Mouse (Mus musculus): ENCODE data around the gene Btbd11. TPM values are rescaled to one million over a fixed set of nuclear protein-coding genes. Genes with fewer than 3 reads are reported as not detected.

The Btbd11 gene
- total RNA-seq, 2 experiments from 2014 or later = 26.7 to 31.2 TPM

DNA sequence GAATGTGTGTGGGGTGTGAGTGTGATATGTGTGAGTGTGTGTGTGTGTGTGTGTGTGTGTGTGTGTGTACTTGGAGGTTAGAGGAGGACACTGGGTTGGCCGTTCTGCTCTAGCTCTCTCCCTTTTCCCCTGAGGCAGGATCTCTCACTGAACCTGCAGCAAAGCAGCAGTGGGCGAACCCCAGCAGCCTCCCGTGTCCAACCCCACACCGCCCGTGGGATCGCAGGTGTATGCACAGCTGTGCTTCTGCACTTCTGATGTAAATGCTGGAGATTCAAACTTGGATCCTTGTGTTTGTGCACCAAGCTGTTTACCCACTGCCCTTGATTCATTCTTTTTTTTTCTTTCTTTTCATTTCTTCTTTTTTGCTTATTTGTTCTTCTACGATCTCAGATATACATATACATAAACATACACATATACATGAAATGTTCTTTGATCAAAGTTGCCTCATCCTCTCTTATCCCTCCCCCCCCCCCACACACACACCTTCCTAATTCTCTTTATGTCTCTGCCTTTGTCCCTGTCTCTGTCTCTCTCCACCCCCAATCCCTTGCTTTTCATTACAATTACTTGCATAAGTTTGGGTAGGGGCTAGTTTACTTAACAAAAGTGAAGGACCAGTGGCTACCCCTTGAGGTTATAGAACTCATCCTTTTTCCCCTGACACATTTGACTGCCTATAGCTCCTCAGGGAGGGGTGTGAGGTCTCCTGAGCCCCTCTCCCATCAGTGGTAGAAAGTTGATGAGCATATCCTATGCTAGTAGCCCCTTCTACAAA is 120.8 kb downstream of the Btbd11 start:
- intact Hi-C loops (cut with DNase I) = no loop called here

DNA sequence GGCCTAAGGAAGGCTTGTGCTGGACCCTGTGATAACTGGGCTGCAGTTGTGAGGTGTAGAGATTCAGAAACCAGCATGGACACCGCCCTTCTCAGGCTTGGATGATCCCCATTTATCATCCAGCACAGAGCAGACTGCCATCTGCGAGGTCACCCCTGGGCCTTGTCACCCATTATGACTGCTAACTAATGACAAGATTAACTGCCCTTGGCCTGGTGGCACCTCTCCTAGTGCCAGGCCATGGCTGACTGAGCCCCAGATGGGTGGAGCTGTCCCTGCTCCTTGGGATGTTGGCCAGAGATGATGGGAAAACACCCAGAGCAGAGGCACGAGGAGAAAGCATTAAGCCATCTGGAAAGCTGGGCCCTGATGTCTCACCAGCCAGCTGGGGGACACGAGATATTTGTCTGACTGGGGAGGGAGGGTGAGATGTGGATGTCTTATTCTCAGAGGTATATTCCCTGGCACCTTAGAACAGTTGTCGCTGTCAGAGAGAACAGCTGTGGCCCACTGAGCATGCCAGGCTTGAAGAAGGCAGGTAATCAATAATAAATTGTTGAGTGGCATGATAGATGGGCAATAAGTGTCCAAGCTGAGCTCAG is 121.7 kb downstream of the Btbd11 start:
- no peak for DNase-seq (ENCODE audit: extremely low spot score in 1 of 2, low spot score in 2 of 2)
- intact Hi-C loops (cut with DNase I) = no loop called here

More for the DNA sequence above, 120.8 kb downstream of the Btbd11 start:
- DNase-seq (ENCODE audit: extremely low spot score in 1 of 2, low spot score in 2 of 2) = no peak

DNA sequence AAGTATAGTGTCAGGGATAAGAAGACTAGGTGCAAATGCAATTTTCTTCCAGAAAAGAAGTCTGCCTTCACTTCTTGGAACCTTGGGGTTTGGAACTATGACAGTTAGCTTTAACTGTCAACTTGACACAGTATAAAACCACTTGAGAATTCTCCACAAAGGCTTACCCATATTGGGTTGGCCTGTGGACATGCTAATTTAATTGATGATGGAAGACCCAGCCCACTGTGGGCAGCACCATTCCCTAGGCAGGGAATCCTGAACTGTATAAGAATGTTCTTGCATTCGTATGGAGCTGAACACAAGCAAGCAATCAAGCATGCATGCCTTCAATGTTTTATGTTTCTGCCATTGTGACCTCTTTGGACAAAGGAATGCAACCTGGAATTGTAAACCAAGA is 122.4 kb downstream of the Btbd11 start:
- intact Hi-C loops (cut with DNase I) = no loop called here
- DNase-seq (ENCODE audit: extremely low spot score in 1 of 2, low spot score in 2 of 2) = no peak

DNA sequence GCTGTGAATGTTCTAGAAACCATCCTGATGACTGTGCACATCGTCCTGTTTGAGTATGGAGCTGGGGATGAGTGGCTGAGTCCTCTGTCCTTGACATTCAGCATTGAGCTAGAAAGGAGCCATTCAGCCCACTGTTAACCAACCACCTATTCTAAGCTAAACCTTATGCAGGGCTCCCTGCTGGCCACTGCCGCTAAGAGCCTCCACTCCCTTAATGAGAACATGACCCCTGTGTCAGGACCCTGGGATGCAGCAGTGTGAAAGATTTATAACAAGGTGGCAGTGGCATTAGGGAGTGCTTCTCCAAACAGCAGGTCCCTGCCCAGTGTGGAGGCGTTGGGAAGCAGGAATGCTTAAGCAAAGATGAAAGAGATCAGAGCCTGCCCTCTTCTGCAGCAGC is 123.7 kb downstream of the Btbd11 start:
- DNase-seq (ENCODE audit: extremely low spot score in 1 of 2, low spot score in 2 of 2) = no peak
- intact Hi-C loops (cut with DNase I) = no loop called here

DNA sequence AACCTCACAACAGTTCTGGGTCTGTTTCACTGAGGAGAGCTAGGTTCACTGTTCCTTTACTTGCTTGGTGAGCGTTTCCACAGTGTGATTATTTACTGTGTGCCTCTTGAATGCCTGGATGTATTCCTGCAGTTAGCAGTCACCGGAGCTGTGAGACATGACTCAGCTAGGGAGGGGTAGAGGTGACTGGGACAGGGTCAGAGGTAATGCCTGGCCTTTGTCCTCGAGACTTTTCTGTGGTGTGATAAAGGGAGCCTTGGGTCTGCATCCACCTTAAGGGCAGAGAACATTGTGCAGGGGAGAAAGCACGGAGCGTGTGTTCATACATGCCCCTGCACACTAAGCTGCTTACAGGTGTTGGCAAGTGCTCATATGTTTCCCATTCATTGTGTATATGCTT is 126.2 kb downstream of the Btbd11 start:
- intact Hi-C loops (cut with DNase I) = no loop called here
- no peak for DNase-seq (ENCODE audit: extremely low spot score in 1 of 2, low spot score in 2 of 2)

DNA sequence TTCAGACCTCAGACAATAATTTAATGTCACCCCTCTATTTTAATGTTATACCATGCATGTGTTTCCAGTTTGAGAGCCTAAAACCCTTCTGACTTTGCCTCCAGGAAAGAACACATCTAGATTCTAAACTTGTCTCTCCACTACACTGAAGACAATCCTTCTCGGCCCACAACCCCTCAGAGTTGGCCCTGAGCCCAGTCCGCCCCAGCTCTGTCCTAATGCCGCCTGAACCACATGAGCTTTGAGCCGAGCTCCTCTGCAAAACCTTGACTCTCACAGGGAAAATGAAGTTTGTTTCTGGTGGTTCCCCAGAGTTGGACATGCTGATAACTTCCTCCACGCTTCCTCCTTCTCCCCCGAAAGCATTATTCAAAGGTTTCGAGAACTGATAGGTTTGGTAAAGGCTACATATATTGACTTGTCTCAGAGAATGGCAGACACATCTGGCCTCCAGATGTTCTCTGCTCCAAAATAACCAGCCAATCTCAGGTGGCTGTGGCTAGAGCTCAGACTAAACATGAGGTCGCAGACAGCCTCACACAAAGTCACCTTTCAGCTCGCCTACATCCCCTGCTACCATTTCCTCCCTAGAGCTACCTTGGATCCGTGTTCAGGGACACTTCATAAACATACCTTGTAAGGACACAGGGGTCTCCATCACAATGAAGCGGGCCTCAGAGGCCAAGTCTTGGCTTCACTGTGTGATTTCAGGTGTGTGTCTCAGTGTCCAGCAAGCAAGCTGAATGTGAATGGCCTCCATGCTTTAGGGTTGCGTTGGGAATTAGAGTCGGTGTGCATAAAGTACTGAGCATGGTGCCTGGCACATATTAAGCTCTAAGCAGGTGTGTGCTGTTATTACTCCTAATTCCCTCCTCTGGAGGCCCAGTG is 130.9 kb downstream of the Btbd11 start:
- intact Hi-C loops (cut with DNase I) = no loop called here
- DNase-seq (ENCODE audit: extremely low spot score in 1 of 2, low spot score in 2 of 2) = peak in 1 of 2 experiments; percentile 42

DNA sequence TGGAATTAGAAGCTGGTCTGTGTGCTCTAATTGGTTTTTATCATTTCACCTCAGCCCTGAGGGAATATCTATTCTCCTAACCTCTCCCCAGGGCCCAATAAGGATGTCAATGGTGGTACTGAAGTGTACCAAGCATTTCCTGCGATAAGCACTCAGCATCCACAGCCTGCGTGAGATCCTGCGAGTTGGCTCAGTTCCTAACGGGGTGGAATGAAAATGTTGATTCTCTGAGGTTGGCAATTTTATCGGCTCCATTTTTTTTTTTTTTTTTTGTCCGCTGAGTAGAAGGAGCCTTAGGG is 131.4 kb downstream of the Btbd11 start:
- intact Hi-C loops (cut with DNase I) = no loop called here
- DNase-seq (ENCODE audit: extremely low spot score in 1 of 2, low spot score in 2 of 2) = no peak

DNA sequence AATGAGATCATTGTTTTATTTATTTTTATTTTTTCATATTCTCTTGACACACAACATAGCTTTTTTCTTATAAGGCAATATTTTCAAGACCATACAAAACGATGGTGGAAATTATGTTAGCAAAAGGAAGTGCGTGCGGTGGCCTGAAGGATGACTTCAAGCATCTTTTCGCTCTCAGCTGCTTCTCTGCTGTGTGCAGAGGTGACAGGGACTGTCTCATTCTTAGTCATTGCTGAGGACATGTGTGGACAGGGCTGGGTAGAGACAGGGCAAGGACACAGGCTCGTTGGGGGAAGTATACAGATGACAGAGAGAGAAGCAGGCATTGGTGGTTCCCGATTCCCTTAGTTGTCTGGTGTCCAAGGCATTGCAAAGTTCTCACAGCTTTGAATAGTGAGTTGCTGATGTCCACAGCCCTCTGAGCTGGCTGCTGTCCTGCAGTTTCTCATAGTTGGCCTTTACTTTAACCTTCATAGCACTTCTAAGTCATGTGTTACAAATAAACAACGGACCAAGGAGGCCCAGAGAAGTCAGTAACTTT is 135.7 kb downstream of the Btbd11 start:
- DNase-seq (ENCODE audit: extremely low spot score in 1 of 2, low spot score in 2 of 2) = no peak
- intact Hi-C loops (cut with DNase I) = no loop called here

DNA sequence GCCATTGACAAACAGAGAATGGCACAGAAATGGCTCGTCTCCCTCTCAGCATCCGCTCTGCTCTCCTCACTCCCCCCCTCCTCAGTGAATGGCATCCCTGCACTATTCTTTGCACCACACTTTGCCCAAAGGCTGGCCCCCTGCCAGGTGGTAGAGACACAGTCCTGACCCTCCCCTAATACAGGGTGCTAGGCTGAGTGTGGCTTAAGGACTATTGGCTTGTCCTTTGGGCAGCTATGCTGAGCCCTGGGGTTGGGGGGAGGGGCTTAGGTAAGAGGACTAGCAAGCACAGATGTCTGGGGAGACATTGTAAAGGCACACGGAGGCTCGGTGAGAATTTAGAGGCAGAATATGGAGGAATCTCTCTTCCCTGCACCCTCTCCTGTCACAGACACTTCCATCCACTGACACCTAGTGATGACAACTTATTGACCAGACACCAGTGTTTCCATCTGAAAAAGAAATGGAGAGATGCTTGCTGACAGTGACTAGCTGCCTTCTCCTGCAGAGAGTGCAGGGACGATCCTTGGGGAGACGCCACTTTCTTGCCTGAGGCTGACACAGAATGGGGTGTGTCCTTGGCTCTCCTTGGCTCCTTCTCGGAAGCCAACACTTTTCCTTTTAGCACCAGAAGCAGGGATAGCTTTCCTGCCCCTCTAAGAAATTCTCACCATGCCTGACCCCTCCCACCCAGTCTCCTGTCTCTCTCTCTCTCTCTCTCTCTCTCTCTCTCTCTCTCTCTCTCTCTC is 138.8 kb downstream of the Btbd11 start:
- intact Hi-C loops (cut with DNase I) = no loop called here
- peak in 1 of 2 experiments; percentile 42 for DNase-seq (ENCODE audit: extremely low spot score in 1 of 2, low spot score in 2 of 2)

DNA sequence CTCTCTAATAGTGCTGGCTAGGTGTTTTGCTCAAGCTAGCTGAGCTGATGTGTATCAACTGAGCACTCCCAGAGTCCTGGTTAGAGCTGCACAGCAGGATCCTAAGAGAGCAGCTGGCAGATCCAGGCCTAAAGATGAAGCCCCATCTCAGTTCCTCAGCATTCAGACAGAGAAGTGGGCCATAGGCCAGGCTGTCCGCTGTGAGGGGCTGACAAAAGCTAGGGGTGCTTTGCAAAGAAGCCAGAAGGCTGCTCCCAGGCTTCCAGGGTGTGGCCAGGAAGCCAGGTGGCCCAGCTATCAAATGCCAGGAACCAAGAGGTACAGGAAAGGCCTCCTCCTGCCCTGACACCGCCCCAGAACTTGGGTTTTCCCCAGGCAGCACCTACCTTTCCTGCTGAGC is 140.0 kb downstream of the Btbd11 start:
- intact Hi-C loops (cut with DNase I) = no loop called here
- no peak for DNase-seq (ENCODE audit: extremely low spot score in 1 of 2, low spot score in 2 of 2)

DNA sequence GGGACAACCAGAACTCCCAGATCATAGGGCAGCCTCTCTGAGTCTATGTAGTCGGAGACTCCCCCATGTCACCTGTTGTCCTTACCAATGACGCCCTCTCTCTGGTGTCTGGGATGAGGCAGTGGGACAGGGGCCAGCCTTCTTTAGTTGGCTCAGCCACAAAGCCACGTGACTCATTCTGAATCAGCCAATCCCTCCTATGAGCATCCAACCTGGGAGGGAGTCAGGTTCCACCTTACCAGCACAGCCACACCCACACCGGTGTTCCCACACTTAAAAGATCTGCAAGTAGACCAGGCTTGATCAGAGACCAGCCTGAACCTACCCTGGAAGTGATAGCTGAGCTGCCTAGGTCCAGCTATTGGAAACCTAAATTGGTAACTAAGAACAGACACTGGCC is 141.1 kb downstream of the Btbd11 start:
- DNase-seq (ENCODE audit: extremely low spot score in 1 of 2, low spot score in 2 of 2) = no peak
- intact Hi-C loops (cut with DNase I) = no loop called here

DNA sequence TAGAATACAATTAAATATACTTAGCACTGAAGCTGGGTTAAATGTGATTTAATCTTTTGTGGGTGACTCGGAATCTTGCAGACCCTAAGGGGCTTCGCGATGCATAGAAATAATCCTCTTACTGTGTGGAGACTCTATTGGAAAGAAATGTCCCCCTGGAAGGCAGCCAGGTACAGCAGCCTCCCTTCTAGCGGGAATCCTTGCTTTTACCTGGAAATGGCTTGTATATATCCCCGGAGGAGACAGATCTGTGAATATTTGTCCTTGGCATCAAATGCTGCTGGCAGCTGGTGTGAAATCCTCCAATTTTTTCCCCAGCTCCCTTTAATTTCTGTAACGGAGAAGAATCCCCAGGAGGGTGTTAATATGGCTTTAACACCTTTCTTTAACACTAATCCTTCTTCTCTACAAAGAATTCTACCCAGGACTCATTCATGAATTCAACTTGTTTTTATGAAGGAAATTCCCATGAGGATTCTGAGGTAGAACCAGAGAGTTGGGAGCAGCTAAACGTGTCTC is 146.6 kb downstream of the Btbd11 start:
- intact Hi-C loops (cut with DNase I) = no loop called here
- no peak for DNase-seq (ENCODE audit: extremely low spot score in 1 of 2, low spot score in 2 of 2)

DNA sequence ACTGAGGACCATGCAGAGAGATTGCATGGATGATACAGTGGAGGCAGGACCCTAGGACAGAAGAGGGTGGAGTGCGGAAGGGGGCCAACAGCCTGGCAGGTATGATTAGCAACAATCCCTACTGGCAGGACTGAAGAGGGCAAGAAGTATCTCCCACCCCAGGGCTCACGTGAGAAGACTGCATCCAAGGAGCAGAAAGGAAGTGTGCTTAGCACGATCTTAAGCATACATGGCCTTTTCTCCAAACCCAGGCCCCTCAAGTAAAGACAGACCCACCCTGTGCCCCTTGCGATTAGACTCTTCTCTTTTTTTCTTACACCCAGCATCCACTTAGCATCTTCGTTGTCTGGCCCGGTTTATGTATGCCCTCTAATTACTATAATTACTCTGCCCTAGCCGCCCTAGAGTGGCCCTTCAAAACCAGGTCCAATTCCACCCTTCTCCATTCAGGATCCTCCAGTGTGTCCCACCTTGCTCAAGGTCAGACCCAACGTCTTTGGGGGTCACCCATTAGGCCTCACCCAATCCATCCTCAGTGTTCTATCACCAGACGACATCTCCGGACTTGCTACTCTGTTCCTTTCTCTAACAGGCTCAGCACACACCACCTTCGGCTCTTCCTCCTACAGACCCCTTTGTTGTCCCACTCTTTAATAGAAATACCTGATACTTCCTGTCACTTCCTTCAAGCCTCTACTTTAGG is 151.6 kb downstream of the Btbd11 start:
- intact Hi-C loops (cut with DNase I) = no loop called here

DNA sequence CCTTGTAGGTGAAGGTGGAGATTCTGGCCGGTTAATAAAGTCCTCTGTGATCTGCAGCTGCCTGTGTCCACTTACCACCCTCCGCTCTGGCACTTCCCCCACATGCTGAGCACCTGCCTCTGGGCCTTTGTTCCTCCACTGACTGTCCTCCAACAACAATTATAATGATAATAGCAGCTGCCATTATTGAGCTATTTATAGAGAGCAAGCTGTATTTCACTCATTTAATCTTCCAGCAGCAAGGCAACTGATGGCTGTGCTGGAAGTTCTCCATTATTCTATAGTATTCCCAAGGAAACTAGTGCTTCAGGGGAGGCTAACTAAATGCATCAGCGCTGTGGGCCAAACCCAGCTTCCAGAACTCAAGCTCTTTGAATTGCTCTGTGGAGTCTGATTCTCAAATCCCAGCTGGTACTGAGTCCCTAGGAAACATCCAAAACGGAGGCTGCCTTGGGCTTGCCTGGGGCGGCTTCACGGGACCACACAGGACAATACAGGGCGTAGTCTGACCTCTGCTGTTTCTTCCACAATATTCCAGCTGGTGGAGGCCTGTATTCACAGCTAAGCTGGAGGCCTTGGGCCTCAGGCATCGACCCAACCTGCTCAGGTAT is 153.0 kb downstream of the Btbd11 start:
- intact Hi-C loops (cut with DNase I) = loop anchor here (5.0 kb wide), 1 partner anchor 68 kb away; no protein-coding TSS in a partner anchor
- peak in 1 of 2 experiments; percentile 8 for DNase-seq (ENCODE audit: extremely low spot score in 1 of 2, low spot score in 2 of 2)

More for the DNA sequence above, 151.6 kb downstream of the Btbd11 start:
- DNase-seq (ENCODE audit: extremely low spot score in 1 of 2, low spot score in 2 of 2) = no peak

DNA sequence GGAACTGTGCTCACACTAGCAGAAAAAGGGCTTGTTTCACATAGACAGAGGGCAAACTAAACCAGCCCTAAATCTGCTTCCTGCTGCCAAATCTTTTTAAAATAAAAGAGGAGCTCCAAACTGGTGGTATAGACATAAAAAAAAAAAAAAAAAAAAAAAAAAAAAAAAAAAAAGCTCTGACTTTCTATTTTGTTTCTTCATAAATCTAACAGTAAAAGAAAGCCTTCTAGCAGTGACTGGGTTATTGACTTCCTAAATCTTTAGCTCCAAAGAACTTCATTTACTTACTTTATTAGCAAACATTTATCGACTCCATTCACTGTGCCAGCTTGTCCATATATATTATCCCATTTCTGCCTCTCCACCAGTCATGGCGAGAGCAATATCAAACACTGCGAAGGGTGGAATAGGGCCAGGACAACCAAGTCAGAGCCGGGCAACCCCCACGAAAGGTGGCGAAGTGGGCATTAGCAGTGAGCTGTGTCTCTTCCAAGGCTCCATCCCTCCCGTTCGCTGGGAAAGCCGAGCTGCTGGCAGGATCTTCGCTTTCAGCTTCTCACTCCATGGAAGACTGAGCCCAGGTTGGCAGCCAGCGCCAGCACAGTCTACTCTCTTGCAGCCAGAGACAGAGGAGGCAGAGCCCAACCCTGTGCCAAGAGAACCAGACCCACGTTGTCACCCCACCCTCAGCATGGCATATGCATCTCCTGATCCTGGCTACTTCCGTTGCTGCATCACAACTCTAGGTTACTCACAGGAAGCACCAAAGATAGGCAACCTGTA is 153.9 kb downstream of the Btbd11 start:
- peak in 1 of 2 experiments; percentile 14 for DNase-seq (ENCODE audit: extremely low spot score in 1 of 2, low spot score in 2 of 2)

DNA sequence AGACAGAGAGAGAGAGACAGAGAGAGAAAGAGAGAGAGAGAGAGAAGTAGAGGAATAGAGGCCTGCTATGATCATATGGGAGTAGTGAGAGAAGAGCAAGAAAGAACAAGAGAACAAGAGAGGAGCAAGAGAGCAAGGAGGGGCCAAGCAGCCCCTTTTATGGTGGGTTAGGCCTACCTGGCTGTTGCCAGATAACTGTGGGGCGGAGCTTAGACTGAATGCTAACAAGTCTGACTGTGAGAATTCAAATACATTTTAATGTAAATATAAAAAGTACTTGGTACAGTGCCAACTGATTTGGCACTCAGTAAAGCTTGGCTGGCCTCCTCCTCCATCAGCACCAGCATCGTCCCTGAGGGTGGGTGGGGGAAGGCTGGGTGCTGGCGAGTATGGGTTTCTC is 154.9 kb downstream of the Btbd11 start:
- no peak for DNase-seq (ENCODE audit: extremely low spot score in 1 of 2, low spot score in 2 of 2)
- intact Hi-C loops (cut with DNase I) = loop anchor here (5.0 kb wide), 1 partner anchor 66 kb away; no protein-coding TSS in a partner anchor

More for the DNA sequence above, 153.9 kb downstream of the Btbd11 start:
- intact Hi-C loops (cut with DNase I) = loop anchor here (5.0 kb wide), 1 partner anchor 67 kb away; no protein-coding TSS in a partner anchor

Measured in left cerebral cortex, postnatal 10 days (tissue).